Mouse (Mus musculus) adrenal gland, postnatal 25 days (tissue): ENCODE results near the gene Krtap10-10. TPM values are rescaled to one million over a fixed set of nuclear protein-coding genes. Genes with fewer than 3 reads are reported as not detected.
A peak's percentile ranks its signal among the peaks of the same experiment; 100 is the strongest.
"Not testable (repeated sequence)": the region's sequence is repeated elsewhere in the genome, so short reads cannot be mapped to it uniquely, and the experiment has no call there.

ENCODE experiments used
- DNase-seq: peaks from one replicate; pipeline ENCODE4 v3.0.0; 2021; ENCODE audit warnings: mixed read lengths
- long read RNA-seq: library from polyadenylated mRNA; stranded (forward); transcript quantifications from one replicate; pipeline ENCODE4 v2.0.0, GENCODE M21; 2021
- total RNA-seq: library from RNA; stranded (reverse); gene quantifications from 2 replicates; pipeline ENCODE4 v1.2.3, GENCODE M21; 2021

Krtap10-10 gene
- total RNA-seq, result not detected in 2 replicates
- long read RNA-seq, result 0 reads

DNA sequence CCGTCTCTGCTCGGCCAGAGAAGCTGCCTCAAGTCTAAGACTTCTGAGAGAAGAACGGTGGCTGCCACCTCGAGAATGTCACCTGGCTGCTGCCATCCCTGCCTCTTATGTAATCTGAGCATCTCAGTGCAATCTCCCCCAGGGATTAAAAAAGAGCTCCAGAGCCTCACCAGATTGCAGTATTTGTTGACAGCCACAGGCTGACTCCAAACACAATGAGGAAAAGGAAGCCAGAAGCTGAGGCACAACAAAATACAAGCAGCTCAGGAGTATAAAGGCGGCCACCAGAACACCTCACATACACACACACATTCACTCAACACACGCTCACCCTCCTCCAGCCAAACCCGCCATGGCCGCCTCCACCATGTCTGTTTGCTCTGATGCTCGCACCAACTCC lies at the start of gene Krtap10-10:
Gene Krtap10-10, plus strand, starts transcription at position 301 of the 400 bp plus-strand sequence.
- DNase-seq, result no peak

DNA sequence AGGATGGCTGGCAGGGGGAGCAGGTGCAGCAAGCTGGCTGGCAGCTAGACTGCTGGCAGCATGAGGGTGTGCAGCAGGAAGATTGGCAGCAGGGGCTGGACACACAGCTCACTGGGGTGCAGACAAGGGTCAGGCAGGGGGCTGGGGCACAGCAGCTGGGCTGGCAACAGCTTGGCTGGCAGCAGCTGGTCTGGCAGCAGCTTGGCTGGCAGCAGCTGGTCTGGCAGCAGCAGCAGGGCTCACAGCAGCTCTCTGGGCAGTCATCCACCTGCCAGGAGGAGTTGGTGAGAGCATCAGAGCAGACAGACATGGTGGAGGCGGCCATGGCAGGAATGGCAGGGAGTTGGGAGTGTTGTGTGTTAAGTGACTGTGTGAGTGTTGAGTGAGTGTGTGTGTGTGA lies 47.9 kb upstream of the Krtap10-10 start, which contains the start of gene Gm7137:
Gene Gm7137, minus strand, starts transcription at position 325 of the 400 bp plus-strand sequence.
- not testable (repeated sequence) for DNase-seq

DNA sequence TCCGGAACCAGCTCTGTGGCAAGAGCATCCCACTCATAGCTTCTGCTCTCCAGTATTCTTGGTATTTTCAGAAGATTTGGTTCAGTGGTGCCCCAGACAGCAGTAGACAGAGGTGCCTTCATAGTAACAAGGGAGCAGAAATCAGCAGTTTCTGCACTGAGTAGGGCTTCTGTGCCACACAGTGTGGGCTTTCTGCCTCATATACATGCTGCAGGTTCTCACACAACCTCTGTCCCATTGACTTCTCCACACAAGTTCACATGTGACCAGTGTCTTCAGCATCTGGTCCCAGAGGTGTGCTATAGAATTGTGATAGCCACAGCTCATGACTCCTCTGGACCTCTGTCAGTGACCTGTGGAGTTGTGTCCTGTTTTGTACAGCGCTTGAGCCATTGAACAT lies 47.1 kb upstream of the Krtap10-10 start:
- DNase-seq, result no peak

DNA sequence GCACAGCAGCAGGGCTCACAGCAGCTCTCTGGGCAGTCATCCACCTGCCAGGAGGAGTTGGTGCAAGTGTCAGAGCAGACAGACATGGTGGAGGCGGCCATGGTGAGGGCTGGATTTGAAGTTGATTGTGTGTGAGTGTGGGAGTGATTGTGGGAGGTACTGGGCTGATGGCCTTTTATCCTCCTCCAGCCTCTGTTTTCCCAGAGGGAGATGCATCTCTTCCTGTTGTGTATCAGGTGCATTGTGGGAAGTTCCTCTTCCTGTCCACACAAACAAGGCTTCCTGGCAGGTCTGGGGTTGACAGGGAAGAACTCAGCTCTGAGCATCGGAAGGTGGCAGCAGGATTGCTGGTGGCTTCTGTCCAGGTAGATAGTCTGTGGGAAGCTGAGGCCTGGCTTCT lies 40.8 kb upstream of the Krtap10-10 start, which contains the start of gene Gm9639:
Gene Gm9639, minus strand, starts transcription at position 101 of the 400 bp plus-strand sequence.
- DNase-seq, result no peak

DNA sequence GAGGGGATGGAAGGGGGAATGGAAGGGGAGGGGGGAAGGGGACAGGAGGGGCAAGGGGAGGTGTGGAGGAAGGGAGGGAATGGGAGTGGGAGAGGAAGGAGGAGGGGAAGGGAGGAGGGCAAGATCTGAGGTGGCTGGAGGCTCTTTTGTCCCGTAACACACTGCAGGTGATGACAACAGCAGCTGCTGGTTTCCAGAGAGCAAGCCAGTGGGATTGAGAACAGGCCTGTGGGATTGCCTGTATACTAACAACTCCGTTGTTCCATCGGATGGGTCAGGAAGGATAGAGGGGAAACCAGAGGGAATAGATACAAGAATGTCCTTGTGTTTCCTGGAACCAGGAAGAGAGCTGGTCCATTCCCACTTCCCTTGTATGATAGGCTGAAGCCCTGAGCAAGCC lies 38.1 kb upstream of the Krtap10-10 start:
- no peak for DNase-seq

DNA sequence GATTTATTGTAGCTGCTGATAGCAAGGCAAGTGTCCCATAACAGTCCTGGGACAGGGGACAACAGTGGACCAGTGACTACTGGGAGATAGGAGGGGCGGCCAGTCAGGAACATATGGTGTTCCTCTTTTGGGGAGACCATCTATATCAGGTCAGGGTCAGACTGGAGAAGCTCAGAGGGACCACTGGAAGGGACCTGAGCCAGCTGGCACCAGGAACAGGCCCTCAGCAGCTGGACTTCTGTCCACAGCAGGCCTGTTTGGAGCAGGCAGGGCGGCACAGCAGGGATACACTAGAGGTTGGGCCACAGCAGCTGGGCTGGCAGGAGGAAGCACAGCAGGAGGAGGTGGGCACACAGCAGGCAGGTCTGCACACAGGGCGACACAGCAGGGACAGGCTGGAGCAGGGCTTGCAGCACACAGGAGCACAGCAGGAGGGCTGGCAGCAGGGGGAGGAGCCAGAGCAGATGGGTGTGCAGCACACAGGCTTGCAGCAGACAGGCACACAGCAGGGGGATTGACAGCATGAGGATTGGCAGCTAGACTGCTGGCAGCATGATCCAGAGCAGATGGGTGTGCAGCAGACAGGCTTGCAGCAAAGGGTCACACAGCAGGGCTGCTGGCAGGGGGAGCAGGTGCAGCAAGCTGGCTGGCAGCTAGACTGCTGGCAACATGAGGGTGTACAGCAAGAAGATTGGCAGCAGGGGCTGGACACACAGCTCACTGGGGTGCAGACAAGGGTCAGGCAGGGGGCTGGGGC lies 37.4 kb upstream of the Krtap10-10 start:
- DNase-seq, result not testable (repeated sequence)

DNA sequence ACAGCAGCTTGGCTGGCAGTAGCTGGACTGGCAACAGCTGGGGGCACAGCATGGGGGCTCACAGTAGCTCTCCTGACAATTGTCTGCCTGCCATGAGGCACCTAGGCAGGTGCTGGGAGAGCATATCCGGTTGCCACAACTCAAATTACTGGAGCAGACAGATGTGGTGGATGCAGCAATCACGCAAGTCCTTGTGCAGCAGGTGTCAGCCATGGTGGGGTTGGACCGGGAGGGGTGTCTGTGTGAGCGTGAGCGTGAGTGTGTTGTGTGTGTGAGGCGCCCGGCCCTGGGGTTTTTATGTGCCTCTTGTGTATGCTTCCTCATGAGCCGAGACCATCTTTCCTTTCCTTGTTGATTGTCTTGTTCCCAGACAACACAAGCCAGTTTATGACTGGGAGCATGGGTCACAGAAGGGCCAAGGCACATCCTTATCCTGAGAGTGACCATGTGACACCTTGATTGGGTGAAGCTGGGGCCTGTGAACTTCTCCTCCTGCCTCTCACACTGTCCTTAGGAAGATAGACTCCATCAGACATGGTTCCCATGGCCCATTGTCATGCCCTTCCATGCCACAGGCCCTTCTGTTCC lies 36.7 kb upstream of the Krtap10-10 start, which contains the start of gene Gm19668:
Gene Gm19668, minus strand, starts transcription at position 213 of the 588 bp plus-strand sequence.
- no peak for DNase-seq

DNA sequence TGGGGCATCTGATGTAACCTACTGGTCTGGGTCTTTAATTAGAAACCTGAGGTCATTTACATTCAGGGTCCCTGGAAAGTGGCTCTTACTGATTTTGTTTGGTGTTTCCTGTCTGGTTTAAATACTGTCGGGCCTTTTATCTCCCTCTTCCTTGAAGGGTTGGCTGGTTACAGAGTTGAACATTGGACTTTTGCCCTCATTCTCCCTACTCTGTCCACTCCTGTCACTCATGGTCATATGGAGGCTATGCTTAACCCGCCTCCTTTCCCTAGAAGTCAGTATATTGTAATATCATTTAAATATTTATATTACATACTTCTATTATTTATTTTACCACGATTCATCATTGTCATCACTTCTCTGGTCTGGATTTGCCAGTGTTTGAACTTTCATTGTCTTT lies 31.7 kb upstream of the Krtap10-10 start:
- DNase-seq, result no peak

DNA sequence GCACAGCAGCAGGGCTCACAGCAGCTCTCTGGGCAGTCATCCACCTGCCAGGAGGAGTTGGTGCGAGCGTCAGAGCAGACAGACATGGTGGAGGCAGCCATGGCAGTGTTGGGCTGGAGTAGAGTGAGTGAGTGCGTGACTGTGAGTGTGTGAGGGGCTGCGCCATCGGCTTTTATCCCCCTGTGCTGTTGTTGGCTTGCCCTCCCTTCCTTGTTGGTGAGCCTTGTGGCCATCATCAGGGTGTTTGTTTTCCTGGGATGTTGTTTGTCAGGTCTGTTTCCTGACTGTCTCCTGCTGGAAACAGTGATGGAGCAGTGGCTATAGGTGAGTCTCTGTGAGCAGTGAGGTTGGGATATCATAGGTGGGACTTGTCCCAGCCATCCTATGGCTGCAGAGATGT lies 24.0 kb upstream of the Krtap10-10 start, which contains the start of gene Gm9507:
Gene Gm9507, minus strand, starts transcription at position 101 of the 400 bp plus-strand sequence.
- no peak for DNase-seq

DNA sequence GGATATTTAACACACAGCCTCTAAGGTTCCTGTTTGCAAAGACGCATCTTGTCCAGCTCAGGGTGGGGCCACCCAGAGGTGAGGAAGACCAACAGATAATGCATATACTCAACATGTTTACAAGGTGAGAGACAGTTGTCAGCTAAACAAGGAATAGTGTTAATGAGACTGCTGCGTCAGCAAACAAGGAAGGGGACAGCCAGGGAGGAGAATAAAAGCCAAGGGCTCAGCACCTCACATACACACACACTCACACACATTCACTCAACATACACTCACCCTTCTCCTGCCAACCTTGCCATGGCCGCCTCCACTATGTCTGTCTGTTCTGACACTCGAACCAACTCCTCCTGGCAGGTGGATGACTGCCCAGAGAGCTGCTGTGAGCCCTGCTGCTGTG lies 21.4 kb upstream of the Krtap10-10 start, which contains the start of gene Gm2696:
Gene Gm2696, plus strand, starts transcription at position 301 of the 400 bp plus-strand sequence.
- DNase-seq, result no peak

DNA sequence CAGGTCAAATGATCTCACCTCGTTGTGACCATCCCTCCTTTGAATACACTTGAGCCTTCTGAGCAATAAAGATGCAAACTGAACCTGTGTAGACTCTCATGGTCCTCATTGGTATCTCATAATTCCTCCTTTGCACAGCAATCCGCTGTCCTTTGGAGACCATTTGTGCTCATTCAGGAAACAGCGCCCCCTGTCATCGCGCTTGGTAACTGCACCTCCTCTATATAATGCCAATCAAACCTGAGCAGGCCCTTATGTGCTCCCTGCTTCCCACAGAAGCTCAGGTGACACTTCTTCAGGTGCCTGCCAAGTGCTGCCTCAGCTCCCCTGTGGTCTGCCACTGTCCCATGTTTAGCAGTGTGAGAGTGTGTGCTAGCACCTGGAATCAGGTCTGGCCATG lies 20.2 kb upstream of the Krtap10-10 start:
- DNase-seq, result peak; percentile 19

DNA sequence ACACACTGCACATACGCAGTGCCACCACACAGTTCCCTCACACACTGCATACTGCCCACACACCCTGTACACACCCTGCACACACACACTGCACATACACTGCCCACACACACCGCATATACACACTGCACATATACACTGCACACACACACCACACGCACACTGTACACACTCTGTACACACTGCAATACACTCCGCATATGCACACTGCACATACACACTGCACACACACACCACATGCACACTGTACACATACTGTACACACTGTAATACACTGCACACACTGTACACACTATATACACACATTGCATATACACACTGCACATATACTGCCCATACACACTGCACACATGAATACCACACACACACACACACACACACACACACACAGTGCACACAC lies 17.2 kb upstream of the Krtap10-10 start:
- DNase-seq, result no peak

DNA sequence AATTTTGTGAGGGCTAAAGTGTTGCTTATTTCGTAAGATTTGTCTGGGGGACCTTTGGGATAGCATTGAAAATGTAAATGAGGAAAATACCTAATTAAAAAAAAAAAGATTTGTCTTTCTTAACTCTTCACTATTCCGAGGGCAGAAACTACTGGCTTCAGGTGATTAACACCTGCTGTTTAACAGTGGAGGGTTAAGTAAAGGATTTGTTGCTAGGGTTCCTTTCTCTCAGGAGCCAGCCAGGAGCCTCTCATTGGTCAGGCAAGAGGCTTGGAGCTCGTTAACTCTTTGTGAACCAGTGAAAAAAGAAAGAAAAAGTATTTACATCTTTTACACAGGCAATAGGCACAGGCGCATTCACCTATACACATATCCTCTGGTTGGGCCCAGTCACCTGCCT lies 16.5 kb upstream of the Krtap10-10 start:
- no peak for DNase-seq

DNA sequence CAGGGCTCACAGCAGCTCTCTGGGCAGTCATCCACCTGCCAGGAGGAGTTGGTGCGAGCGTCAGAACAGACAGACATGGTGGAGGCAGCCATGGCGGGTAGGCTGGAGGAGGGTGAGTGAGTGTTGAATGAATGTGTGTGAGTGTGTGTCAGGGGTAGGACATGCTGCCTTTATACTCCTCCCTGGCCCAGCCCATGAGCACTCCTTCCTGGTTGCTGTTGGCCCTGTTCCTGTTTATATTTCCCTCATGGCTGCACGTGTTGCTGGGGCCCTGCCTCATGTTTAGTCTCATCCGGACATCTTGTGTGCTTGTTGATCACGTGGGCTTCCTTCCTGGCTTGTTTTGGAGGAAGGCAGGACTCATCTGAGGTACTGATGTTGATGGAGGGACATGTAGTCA lies 8.8 kb upstream of the Krtap10-10 start, which contains the start of gene Krtap10-4:
Gene Krtap10-4, minus strand, starts transcription at position 145 of the 400 bp plus-strand sequence.
- no peak for DNase-seq

DNA sequence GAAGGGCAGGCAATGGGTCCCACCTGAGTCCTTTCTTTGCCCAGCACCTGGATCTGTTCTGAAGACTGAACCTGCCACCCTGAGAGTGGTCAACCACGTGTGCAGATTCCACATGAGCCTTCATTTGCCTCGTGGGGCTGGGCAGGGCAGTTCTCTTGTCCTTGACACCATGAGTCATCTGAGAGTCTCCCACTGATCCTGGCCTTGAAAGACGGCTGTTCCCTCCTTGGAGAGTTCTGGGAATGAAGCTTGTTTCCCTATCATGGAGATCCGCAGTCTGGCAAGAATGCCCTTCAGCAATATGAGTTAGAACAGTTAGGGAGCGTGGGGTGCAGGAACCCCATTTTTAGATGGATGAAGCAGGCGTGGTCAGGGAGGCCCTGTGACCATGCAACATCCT lies 3.3 kb downstream of the Krtap10-10 start:
- no peak for DNase-seq

DNA sequence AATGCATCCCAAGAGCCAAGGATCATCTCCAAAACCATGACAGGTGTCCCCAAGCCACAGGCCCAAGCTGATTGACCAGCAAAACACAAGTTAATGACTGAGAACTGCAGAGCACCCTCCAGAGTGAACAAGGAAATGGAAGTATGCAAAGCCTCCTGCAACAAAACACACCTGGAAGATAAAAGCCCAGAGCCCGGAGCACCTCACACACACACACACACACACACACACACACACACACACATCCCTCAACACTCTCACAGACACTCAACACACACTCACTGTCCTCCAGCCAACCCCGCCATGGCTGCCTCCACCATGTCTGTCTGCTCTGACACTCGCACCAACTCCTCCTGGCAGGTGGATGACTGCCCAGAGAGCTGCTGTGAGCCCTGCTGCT lies 10.8 kb downstream of the Krtap10-10 start, which contains the start of gene Gm36176:
Gene Gm36176, plus strand, starts transcription at position 301 of the 400 bp plus-strand sequence.
- no peak for DNase-seq

DNA sequence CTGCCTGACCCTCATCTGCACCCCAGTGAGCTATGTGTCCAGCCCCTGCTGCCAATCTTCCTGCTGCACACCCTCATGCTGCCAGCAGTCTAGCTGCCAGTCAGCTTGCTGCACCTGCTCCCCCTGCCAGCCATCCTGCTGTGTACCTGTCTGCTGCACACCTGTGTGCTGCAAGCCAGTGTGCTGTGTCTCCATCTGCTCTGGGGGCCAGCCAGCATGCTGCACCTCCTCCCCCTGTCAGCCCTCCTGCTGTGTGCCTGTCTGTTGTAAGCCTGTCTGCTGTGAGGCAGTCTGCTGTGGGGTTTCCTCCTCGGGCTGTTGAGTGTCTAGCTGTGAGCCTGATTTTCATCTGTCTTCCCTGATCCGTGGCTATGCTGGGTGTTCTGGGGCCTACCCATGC lies 11.2 kb downstream of the Krtap10-10 start:
- DNase-seq, result no peak

DNA sequence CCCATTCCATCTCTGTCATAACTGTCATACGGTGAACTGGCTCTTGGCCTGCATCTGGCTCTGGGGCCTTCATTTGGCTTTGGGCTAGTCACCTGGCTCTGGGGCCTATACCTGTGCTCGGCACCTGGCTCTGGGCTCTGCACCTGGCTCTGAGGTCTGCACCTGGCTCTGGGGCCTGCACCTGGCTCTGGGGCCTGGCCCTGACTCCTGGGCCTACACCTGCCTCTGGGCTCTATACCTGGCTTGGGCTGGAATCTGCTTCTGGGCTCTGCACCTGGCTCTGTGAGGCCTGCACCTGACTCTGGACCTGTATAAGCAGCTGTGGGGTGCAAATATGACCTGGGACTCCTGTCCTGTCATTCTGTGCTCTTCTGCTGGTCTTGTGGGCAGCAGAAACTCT lies 11.8 kb downstream of the Krtap10-10 start:
- no peak for DNase-seq

DNA sequence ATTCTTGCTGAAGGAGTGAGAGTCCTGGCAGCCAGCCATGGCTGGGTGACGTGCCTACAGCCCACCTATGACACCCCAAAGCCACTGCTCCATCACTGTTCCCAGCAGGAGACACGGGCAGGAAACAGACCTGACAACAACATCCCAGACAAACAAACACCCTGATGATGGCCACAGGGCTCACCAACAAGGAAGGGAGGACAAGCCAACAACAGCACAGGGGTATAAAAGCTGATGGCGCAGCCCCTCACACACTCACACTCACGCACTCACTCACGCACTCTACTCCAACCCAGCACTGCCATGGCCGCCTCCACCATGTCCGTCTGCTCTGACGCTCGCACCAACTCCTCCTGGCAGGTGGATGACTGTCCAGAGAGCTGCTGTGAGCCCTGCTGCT lies 16.8 kb downstream of the Krtap10-10 start, which contains the start of gene Gm10318:
Gene Gm10318, plus strand, starts transcription at position 301 of the 400 bp plus-strand sequence.
- DNase-seq, result no peak

DNA sequence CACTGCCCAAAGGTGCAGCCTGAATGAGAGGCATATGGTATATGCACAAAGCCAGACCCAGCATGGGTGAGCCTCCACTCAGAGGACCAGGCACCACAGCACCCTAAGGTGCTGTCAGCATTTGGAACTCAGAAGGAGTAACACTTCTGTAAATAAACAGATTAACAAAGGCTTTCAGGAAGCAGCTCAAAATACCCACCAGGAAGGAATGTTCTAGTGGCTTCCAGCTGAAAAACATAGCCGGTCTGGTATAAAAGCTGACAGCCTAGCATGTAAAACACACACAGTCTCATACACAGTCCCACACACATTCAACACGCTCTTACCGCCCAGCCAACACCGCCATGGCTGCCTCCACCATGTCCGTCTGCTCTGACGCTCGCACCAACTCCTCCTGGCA lies 25.9 kb downstream of the Krtap10-10 start, which contains the start of gene Gm3285:
Gene Gm3285, plus strand, starts transcription at position 301 of the 400 bp plus-strand sequence.
- DNase-seq, result no peak

DNA sequence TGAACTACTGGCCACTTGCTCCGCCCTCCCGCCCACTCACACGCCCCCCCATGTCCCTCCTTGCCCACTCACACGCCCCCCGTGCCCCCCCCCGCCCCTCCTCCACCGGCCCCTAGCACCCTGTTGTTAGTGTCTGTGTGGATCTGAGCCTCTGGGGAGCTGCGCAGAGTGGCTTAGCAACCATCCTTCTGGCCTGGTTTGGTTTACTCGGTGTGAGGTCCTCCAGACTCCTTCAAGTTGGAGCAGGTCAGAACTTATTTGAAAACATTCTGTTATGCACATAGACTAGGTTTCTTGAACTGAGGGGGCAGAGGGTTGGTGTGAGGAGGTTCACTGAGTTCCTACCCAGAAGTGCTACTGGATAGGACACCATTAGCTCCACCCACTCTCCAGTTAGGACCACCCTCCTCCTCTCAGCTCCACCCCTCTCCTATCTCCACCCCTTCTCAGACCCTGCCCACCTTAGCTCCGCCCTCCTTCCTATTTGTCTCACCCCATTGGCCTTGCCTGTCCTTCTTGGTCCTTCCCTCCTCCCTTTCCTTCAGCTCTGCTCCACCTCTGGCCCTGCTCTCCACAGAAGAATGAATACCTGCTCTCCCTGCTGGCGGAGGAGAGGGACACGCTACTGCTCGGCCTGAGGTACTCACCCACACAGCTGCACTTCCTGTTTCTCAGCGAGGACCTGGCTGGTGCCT lies 28.5 kb downstream of the Krtap10-10 start:
- DNase-seq, result peak; percentile 8

DNA sequence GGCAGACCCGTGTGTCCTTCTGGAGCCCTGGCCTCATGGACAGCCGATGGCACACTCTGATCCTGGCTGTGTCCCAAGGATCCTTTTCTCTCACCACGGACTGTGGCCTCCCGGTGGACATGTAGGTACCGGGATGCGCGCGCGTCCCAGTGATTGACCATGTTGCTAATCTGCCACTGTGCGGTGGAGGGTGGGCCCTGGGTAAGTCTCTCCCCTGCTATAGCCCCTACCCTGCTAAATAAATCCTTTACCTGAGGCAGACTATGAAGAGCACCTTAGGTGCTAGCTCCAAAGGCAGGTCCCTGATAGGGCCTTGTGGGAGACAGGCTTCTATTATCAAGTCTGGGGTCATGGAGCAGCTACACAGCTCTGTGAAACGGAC lies 29.0 kb downstream of the Krtap10-10 start:
- DNase-seq, result no peak
